Mouse (Mus musculus) lung, adult 2 months (tissue): ENCODE data around the gene Rhno1. TPM values are rescaled to one million over a fixed set of nuclear protein-coding genes. Genes with fewer than 3 reads are reported as not detected.

Source experiments
- DNase-seq: peaks from one replicate; pipeline ENCODE4 v3.0.0; 2022
- H3K4me1 ChIP-seq: fragments of 200-500 bp; 2 replicates; pipeline ENCODE4 v1.6.1; 2011; ENCODE audit warnings: low read length; ENCODE audit not compliant: control insufficient read depth, insufficient read depth
- H3K4me3 ChIP-seq: fragments of 200-500 bp; replicated peaks from 2 replicates; pipeline ENCODE3; 2011; ENCODE audit warnings: low read depth, mild to moderate bottlenecking, control low read depth, low read length; ENCODE audit errors: extremely low read depth
- CTCF ChIP-seq: fragments of 200-500 bp; IDR thresholded peaks from 2 replicates; pipeline ENCODE4 v1.5.1; 2011; ENCODE audit warnings: mild to moderate bottlenecking, low read length, control low read depth; ENCODE audit not compliant: insufficient read depth
- POLR2A ChIP-seq: fragments of 200-500 bp; IDR thresholded peaks from 2 replicates; pipeline ENCODE4 v1.6.1; 2011; ENCODE audit warnings: low read depth, mild to moderate bottlenecking, control low read depth, low read length, borderline replicate concordance; ENCODE audit errors: extremely low read depth
- WGBS: fragments of 180-500 bp; shearing (Covaris S2); methylation state at CpG from one replicate; pipeline ENCODE4 v1.1.7; 2018; 5-methylcytosine and 5-hydroxymethylcytosine counted together
- polyA plus RNA-seq: library from polyadenylated mRNA; depleted of rRNA; stranded (reverse); fragments of >200 nt; gene quantifications from 2 replicates; pipeline ENCODE4 v1.2.3, GENCODE M21; 2012

Rhno1 gene
- polyA plus RNA-seq, 1 experiment, result 11.8 TPM

GRCm38 (mm10) chr6:128363007-128363825 is 505 bp upstream of the Rhno1 start:
- Histone ChIP-seq H3K4me1 (peaks cover 3% of the 10 kb centered on the region; the same call in 1 of the 2 replicates), H3K4me3 (peak overlapping the region; percentile 33)
- TF ChIP-seq POLR2A (no peak), CTCF (no peak)
- no peak for DNase-seq
- WGBS, result 4% methylated on average over 46 of the region's 46 CpGs

GRCm38 (mm10) chr6:128361901-128362300 is 810 bp downstream of the Rhno1 start:
- DNase-seq, result no peak
- TF ChIP-seq POLR2A (no peak), CTCF (no peak)
- 15% methylated on average over 9 of the region's 9 CpGs for WGBS
- Histone ChIP-seq H3K4me3 (peak overlapping the region; percentile 67), H3K4me1 (peaks cover 3% of the 10 kb centered on the region; the same call in 1 of the 2 replicates)

GRCm38 (mm10) chr6:128358999-128359398 is 3.7 kb downstream of the Rhno1 start:
- WGBS, result 20% methylated on average over 2 of the region's 2 CpGs
- Histone ChIP-seq H3K4me3 (no peak overlapping the region), H3K4me1 (peaks cover 3% of the 10 kb centered on the region; the same call in 1 of the 2 replicates)
- TF ChIP-seq CTCF (peak; percentile 85), POLR2A (no peak)
- peak; percentile 73 for DNase-seq

- TF ChIP-seq POLR2A (peak; percentile 55; the same call in 1 of the 2 replicates), CTCF (no peak)
- peak; percentile 94 for DNase-seq
- under 1% methylated on average over 42 of the region's 42 CpGs for WGBS
Measured at GRCm38 (mm10) chr6:128355726-128356416, 6.8 kb downstream of the Rhno1 start, which contains the start of gene Tulp3. Tulp3 (minus strand) TSS chr6:128355851.

GRCm38 (mm10) chr6:128355201-128355681 is 7.5 kb downstream of the Rhno1 start:
- WGBS, result under 1% methylated on average over 28 of the region's 28 CpGs
- no peak for DNase-seq

More at GRCm38 (mm10) chr6:128355726-128356416, 6.8 kb downstream of the Rhno1 start, which contains the start of gene Tulp3:
- Histone ChIP-seq H3K4me3 (peak within 1 kb of the TSS; percentile 90), H3K4me1 (no peaks in the 10 kb centered on the region; the same call in 1 of the 2 replicates)

GRCm38 (mm10) chr6:128354140-128354539 is 8.6 kb downstream of the Rhno1 start:
- Histone ChIP-seq H3K4me1 (peaks cover 2% of the 10 kb centered on the region; the same call in 1 of the 2 replicates), H3K4me3 (no peak overlapping the region)
- WGBS, result 61% methylated on average over 3 of the region's 3 CpGs
- no peak for DNase-seq
- TF ChIP-seq POLR2A (no peak), CTCF (no peak)

More at GRCm38 (mm10) chr6:128355201-128355681, 7.5 kb downstream of the Rhno1 start:
- TF ChIP-seq CTCF (no peak), POLR2A (no peak)
- Histone ChIP-seq H3K4me1 (no peaks in the 10 kb centered on the region; the same call in 1 of the 2 replicates), H3K4me3 (peak overlapping the region; percentile 90)

GRCm38 (mm10) chr6:128349711-128350110 is 13.0 kb downstream of the Rhno1 start:
- Histone ChIP-seq H3K4me1 (peaks cover 2% of the 10 kb centered on the region; the same call in 1 of the 2 replicates), H3K4me3 (no peak overlapping the region)
- WGBS, result 35% methylated on average over 7 of the region's 7 CpGs
- DNase-seq, result no peak
- TF ChIP-seq CTCF, result no peak
- no peak for TF ChIP-seq POLR2A

- 69% methylated on average over 6 of the region's 6 CpGs for WGBS
- no peak for TF ChIP-seq POLR2A
- no peak for TF ChIP-seq CTCF
- DNase-seq, result no peak
- Histone ChIP-seq H3K4me3 (no peak overlapping the region), H3K4me1 (peaks cover 2% of the 10 kb centered on the region; the same call in 1 of the 2 replicates)
Measured at GRCm38 (mm10) chr6:128346782-128347181, 15.9 kb downstream of the Rhno1 start.

GRCm38 (mm10) chr6:128345623-128346022 is 17.1 kb downstream of the Rhno1 start:
- Histone ChIP-seq H3K4me1 (peaks cover 2% of the 10 kb centered on the region; the same call in 1 of the 2 replicates), H3K4me3 (no peak overlapping the region)
- TF ChIP-seq POLR2A (no peak), CTCF (no peak)
- WGBS, result 64% methylated on average over 10 of the region's 10 CpGs
- DNase-seq, result no peak
